Mouse (Mus musculus): Measurements from ENCODE around the gene Rnf103. TPM values are rescaled to one million over a fixed set of nuclear protein-coding genes. Genes with fewer than 3 reads are reported as not detected.

The Rnf103 gene
- polyA plus RNA-seq, 1 experiment from 2014 or later, result 18.8 TPM

DNA sequence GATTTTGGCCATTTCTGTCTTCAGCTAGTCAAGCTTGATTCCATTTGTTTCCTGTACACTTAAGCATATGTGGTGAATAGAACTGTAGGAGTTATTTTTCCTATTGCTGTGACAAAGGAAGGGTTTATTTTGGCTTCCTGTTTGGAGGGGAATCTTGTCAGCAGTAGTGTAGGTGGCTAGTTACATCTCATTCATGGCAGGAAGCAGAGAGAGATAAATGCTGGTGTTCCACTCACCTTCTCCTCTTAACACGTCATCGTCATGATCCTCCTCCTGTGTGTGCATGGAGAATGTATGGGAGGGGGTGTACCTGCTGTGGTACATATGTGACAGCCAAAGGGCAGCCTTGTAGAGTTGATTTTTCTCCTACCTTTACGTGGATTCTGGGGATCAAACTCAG, 6.9 kb downstream of the Rnf103 start:
- Histone ChIP-seq H3K4me3 (no peak overlapping the region), H3K27me3 (no peaks in the 10 kb centered on the region), H3K4me1 (peaks cover 16% of the 10 kb centered on the region), H3K4me2 (no peak overlapping the region), H3K36me3 (ENCODE audit: poor library complexity, severe bottlenecking) (peaks cover 23% of the 10 kb centered on the region), H3K9me3 (replicated peaks) (no peaks in the 10 kb centered on the region), H3K27ac (no peak overlapping the region), H3K9ac (no peak overlapping the region)
- 88% methylated on average over 3 of the region's 3 CpGs for WGBS
- no peak for ATAC-seq

DNA sequence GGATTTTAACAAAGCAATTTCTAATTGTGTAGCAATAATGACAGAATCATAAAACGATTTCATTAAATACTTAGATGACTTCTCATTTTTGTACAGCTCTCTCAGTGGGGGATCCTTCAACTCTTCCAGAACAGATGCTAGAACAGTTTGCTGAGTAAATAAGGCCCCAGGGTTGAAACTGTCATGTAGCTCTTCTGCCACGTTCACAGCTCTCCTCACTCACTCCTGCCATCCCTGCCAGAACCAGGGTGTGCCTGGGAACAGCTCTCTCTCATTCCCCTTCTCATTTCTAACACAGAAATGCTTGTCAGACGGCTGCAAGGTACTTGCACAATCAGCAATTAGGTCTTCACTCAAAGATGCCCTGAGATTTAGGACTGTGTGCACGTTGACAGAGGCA, 9.3 kb downstream of the Rnf103 start:
- ATAC-seq, result no peak
- H3K9me3 ChIP-seq (replicated peaks), result no peaks in the 10 kb centered on the region
- H3K9ac ChIP-seq, result no peak overlapping the region
- H3K27me3 ChIP-seq, result no peaks in the 10 kb centered on the region
- H3K27ac ChIP-seq, result no peak overlapping the region
- 67% methylated on average over 4 of the region's 4 CpGs for WGBS
- H3K4me1 ChIP-seq, result peaks cover 2% of the 10 kb centered on the region; the same call in 1 of the 2 replicates
- H3K4me2 ChIP-seq, result no peak overlapping the region
- H3K4me3 ChIP-seq, result no peak overlapping the region
- peaks cover 28% of the 10 kb centered on the region for H3K36me3 ChIP-seq (ENCODE audit: poor library complexity, severe bottlenecking)

DNA sequence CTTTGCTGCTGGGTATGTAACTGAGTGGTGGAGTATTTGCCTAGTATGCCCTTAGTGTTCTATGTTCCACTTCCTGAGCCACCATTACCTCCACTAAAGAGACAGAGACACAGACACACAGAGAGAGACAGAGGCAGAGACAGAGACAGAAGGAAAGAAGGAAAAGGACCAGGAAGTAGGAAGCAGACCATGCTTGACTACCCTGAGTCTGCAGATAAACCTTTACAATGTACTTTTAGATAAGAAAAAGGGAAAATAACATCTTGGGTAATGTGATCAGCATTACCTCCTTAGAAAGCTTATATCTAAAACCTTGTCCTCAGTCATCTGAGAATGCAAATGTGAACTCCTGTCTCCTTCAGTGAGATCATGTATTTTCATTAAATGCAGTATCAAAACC, 10.0 kb downstream of the Rnf103 start:
- Histone ChIP-seq H3K27ac (no peak overlapping the region), H3K36me3 (ENCODE audit: poor library complexity, severe bottlenecking) (peaks cover 34% of the 10 kb centered on the region), H3K4me3 (no peak overlapping the region), H3K4me2 (no peak overlapping the region), H3K9me3 (replicated peaks) (no peaks in the 10 kb centered on the region), H3K9ac (no peak overlapping the region), H3K4me1 (peaks cover 2% of the 10 kb centered on the region; the same call in 1 of the 2 replicates), H3K27me3 (no peaks in the 10 kb centered on the region)
- no peak for ATAC-seq

DNA sequence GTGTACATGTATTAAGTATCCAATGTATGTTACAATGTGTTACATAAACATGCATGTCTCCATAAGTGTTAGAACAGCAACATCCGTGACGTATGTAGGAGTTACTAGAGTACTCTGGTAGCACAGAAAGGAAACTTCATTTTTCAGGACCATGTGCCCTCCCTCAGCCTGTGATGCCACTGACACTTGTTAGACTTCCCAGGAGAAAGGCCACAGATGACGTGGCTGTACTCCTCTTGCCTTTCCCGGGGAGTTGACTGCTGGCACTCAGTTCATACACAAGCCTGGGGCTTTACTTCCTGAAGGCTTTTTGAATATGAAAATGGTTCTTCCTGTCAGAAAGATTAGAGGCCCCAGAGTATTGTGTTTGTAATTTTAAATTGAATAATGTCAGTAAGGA, 10.4 kb downstream of the Rnf103 start:
- ATAC-seq, result no peak

DNA sequence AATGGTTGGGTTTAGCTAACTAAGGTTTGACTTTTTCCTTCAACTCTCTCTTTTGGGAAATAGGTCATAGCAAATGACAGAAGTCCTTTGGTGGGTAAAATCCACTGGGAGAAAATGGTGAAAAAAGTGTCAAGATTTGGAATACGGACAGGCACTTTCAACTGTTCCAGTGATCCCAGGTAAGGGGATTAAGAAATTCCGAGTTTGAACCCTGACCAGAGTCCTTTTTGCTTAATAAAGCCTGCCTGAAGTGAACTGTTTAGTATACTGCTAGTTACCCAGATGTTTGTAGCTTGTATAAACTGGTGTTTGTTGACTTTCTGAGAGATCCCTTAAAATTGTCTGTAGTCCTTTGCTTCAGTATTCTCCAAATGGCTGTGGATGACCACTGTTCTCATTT, 12.0 kb downstream of the Rnf103 start:
- H3K36me3 ChIP-seq (ENCODE audit: poor library complexity, severe bottlenecking), result peaks cover 43% of the 10 kb centered on the region
- H3K4me2 ChIP-seq, result no peak overlapping the region
- no peak for ATAC-seq
- no peaks in the 10 kb centered on the region for H3K9me3 ChIP-seq (replicated peaks)
- no peak overlapping the region for H3K4me3 ChIP-seq
- peaks cover 2% of the 10 kb centered on the region; the same call in 1 of the 2 replicates for H3K4me1 ChIP-seq
- H3K27me3 ChIP-seq, result no peaks in the 10 kb centered on the region
- no peak overlapping the region for H3K27ac ChIP-seq
- no peak overlapping the region for H3K9ac ChIP-seq
- 86% methylated on average over 2 of the region's 2 CpGs for WGBS

More for the DNA sequence above, 10.4 kb downstream of the Rnf103 start:
- no peak overlapping the region for H3K4me3 ChIP-seq
- no peak overlapping the region for H3K9ac ChIP-seq
- no peak overlapping the region for H3K27ac ChIP-seq
- 88% methylated on average over 4 of the region's 4 CpGs for WGBS
- peaks cover 39% of the 10 kb centered on the region for H3K36me3 ChIP-seq (ENCODE audit: poor library complexity, severe bottlenecking)
- no peaks in the 10 kb centered on the region for H3K9me3 ChIP-seq (replicated peaks)
- peaks cover 2% of the 10 kb centered on the region; the same call in 1 of the 2 replicates for H3K4me1 ChIP-seq
- no peaks in the 10 kb centered on the region for H3K27me3 ChIP-seq
- no peak overlapping the region for H3K4me2 ChIP-seq

DNA sequence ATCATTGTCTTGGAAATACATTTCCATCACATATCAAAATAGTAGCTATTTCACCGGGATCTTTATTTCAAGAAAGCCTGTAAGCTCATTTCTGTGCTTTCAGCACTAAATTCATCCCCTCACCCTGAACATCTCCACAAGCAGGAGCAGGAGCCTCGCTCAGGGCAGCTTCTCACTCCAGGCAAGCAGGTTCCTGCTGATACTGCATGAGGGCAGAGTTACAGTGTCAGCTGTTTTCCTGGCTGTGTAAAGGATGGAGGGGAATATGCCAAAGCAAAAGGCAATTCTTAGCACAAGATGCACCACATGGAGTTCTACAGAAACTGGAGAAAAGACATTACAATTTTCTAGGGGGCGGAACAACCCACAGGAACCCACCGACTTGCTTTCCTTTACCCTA, 25.8 kb downstream of the Rnf103 start:
- Histone ChIP-seq H3K9ac (no peak overlapping the region), H3K27ac (no peak overlapping the region), H3K4me1 (no peaks in the 10 kb centered on the region), H3K27me3 (no peaks in the 10 kb centered on the region), H3K4me2 (no peak overlapping the region), H3K36me3 (ENCODE audit: poor library complexity, severe bottlenecking) (no peaks in the 10 kb centered on the region), H3K4me3 (no peak overlapping the region), H3K9me3 (replicated peaks) (no peaks in the 10 kb centered on the region)
- 87% methylated on average over 4 of the region's 4 CpGs for WGBS
- ATAC-seq, result no peak

DNA sequence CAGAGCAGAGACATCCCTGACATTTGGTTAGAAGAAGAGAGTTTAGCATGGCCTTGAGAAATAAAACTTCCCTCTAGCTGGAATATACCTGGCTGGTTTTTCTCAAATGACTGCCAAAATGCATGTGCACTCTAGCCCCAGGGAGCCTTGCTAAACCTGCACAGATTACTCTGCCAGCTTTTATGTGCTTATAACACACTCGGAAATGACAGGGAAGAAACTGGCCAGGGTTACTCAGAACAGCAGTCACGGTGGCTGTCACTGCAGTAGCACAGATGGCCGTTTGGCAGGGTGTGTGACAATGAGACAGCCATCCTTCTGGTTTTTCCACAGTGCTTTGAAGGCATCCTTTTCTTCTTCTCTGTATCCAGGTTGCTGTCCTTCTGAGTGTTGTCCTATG, 31.9 kb downstream of the Rnf103 start:
- Histone ChIP-seq H3K27me3 (no peaks in the 10 kb centered on the region), H3K9ac (no peak overlapping the region), H3K27ac (no peak overlapping the region), H3K4me1 (no peaks in the 10 kb centered on the region), H3K4me2 (no peak overlapping the region), H3K9me3 (replicated peaks) (no peaks in the 10 kb centered on the region), H3K4me3 (no peak overlapping the region), H3K36me3 (ENCODE audit: poor library complexity, severe bottlenecking) (peaks cover 6% of the 10 kb centered on the region; the same call in 1 of the 2 replicates)
- WGBS, result 56% methylated on average over 3 of the region's 3 CpGs
- ATAC-seq, result peak; percentile 82; the same call in 1 of the 2 replicates

DNA sequence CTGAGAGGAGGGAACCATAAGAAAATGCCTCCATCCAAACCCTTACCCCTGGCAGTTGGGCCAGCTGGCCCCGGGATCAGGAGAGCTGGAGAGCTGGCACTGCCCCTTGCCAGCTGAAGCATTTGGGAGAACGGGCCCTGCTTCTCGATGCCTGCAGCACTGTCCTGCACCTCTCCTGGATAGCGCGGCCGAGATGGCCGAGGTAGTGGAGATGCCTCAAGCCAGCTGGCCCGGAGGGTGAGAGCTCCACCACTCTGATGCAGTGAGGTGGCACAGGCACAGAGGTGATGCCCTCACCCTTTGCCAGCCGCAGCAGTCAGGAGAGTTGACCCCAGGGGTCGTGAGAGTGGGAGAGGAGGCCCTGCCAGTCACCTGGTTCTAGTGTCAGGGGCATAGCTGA, 33.4 kb downstream of the Rnf103 start:
- WGBS, result 87% methylated on average over 10 of the region's 10 CpGs
- no peak overlapping the region for H3K4me3 ChIP-seq
- no peak overlapping the region for H3K4me2 ChIP-seq
- H3K27ac ChIP-seq, result no peak overlapping the region
- H3K27me3 ChIP-seq, result no peaks in the 10 kb centered on the region
- H3K36me3 ChIP-seq (ENCODE audit: poor library complexity, severe bottlenecking), result peaks cover 6% of the 10 kb centered on the region; the same call in 1 of the 2 replicates
- 0 out of 2 replicates have a peak, but pooled peaks have one; percentile 24 for ATAC-seq
- H3K9ac ChIP-seq, result no peak overlapping the region
- no peaks in the 10 kb centered on the region for H3K9me3 ChIP-seq (replicated peaks)
- no peaks in the 10 kb centered on the region for H3K4me1 ChIP-seq

DNA sequence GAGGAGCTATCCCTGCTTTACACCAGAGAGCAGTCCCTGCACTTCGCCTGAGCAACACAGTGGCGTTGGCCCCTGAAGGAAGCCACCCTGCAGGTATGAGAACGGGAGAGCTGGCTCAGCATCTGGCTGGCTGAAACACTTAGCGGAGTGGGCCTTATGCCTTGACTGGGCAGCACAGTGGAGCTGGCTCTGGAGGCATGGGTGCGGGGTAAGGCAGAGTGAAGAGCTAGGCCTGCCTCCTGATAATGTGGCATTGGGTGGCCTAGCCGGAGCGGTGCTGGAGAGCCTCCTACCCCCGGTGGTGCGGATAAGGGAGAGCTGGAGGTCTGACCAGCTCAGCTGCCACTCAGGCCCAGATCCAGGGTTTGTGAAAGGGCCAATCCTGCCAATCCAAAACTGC, 34.1 kb downstream of the Rnf103 start:
- H3K27me3 ChIP-seq, result no peaks in the 10 kb centered on the region
- no peak overlapping the region for H3K9ac ChIP-seq
- no peak overlapping the region for H3K4me2 ChIP-seq
- no peak for ATAC-seq
- H3K4me1 ChIP-seq, result no peaks in the 10 kb centered on the region
- H3K9me3 ChIP-seq (replicated peaks), result no peaks in the 10 kb centered on the region
- H3K36me3 ChIP-seq (ENCODE audit: poor library complexity, severe bottlenecking), result peaks cover 6% of the 10 kb centered on the region; the same call in 1 of the 2 replicates
- H3K27ac ChIP-seq, result no peak overlapping the region
- 88% methylated on average over 9 of the region's 9 CpGs for WGBS
- H3K4me3 ChIP-seq, result no peak overlapping the region

DNA sequence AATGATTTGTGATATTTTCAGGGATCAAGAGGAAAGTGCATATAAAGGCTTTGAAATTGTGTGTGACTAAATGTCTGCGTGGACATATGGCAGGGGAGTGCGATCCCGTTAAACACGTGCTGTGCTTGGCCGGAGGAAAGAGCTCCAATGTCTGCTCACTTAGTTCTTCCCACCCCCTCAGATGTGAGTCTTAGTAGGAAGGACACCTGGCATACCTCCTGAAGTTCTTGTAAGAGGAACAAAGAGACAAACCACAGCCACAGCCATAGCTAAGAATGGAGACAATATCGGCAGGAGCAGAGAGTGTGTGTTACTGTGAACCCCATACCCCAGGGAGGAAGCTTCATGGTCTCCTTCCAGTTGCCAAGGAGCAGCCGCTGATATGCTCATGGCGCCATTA, 36.5 kb downstream of the Rnf103 start:
- WGBS, result 92% methylated on average over 8 of the region's 8 CpGs
- H3K9ac ChIP-seq, result no peak overlapping the region

DNA sequence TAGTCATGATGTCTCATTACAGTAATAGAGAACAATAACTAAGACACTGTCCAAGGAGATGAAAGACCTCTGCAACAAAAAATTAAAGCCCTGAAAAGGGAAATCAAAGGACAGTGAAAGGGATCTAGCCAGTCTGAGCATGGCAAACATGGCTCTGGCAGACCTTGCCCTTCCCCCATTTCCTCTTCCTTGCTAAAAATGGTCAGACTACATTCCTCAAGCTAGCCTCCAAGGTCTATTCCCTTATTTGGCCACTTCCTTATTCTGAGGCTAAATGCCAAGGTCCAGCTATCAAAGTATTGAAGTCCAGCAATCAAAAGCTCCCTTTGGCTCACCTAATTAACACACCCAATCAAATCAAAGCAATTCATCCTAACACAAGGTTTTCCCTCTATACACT, 43.6 kb downstream of the Rnf103 start:
- Histone ChIP-seq H3K9me3 (replicated peaks) (no peaks in the 10 kb centered on the region), H3K27me3 (peaks cover 5% of the 10 kb centered on the region), H3K4me1 (no peaks in the 10 kb centered on the region), H3K36me3 (ENCODE audit: poor library complexity, severe bottlenecking) (no peaks in the 10 kb centered on the region), H3K9ac (no peak overlapping the region), H3K4me3 (no peak overlapping the region), H3K27ac (no peak overlapping the region), H3K4me2 (no peak overlapping the region)
- no peak for ATAC-seq

More for the DNA sequence above, 36.5 kb downstream of the Rnf103 start:
- H3K4me1 ChIP-seq, result no peaks in the 10 kb centered on the region
- H3K27ac ChIP-seq, result no peak overlapping the region
- ATAC-seq, result no peak
- no peak overlapping the region for H3K4me3 ChIP-seq
- no peak overlapping the region for H3K4me2 ChIP-seq
- no peaks in the 10 kb centered on the region for H3K9me3 ChIP-seq (replicated peaks)
- peaks cover 6% of the 10 kb centered on the region; the same call in 1 of the 2 replicates for H3K36me3 ChIP-seq (ENCODE audit: poor library complexity, severe bottlenecking)
- H3K27me3 ChIP-seq, result no peaks in the 10 kb centered on the region

DNA sequence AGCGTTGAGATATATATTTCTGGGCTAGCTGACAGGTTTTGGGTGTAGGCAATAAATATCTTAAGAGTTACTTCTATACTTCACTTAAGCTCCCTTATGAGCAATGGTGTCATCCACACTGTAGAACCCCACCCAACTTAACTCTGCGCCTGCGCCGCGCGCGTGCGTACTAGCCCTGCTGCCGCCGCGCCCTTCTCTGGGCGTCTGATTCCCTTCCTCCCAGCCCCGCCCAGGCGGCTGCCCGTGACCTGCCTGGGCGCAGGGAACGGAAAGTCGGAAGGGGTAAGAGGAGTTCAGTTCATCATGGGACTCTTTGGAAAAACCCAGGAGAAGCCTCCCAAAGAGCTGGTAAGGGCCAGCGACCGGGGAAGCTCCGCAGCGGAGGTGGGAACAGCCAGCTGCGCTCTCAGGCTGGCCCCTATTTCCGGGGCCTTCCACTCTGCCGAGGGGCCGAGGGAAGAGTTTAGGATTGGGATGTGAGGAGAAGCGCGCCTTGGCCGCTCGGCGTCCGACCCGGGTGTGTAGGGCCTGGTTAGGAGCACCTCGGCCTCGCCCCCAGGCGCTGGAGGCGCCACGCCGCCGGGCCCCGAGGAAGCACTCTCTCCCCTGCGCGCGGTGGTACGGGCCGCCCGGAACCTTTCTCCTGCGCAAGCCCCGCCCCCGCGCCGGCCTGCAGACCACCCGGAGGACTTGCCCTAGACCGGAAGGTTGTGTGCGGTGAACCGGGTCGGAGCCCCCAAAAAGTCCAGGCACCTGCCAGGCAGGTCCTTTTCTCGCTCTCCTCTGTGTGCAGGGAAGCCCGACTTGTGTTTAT, 50.2 kb downstream of the Rnf103 start, which contains the start of gene Chmp3:
Gene Chmp3 (plus strand): TSS at position 112 of the 814 bp plus-strand sequence.
- WGBS, result under 1% methylated on average over 57 of the region's 59 CpGs
- peak; percentile 99 for ATAC-seq
- H3K36me3 ChIP-seq (ENCODE audit: poor library complexity, severe bottlenecking), result 0 out of 2 replicates have a peak, but pooled peaks cover 3% of the 10 kb centered on the region

More for the DNA sequence above, 50.2 kb downstream of the Rnf103 start, which contains the start of gene Chmp3:
- Histone ChIP-seq H3K4me1 (peaks cover 5% of the 10 kb centered on the region; the same call in 1 of the 2 replicates), H3K27ac (peak within 1 kb of the TSS; percentile 95), H3K9ac (peak within 1 kb of the TSS; percentile 97), H3K9me3 (replicated peaks) (no peaks in the 10 kb centered on the region), H3K27me3 (peaks cover 5% of the 10 kb centered on the region), H3K4me3 (peak within 1 kb of the TSS; percentile 74), H3K4me2 (peak within 1 kb of the TSS; percentile 74)

Data from forebrain, embryonic 13.5 days (tissue).